Mouse (Mus musculus): ENCODE data around the gene Slc16a10. TPM values are rescaled to one million over a fixed set of nuclear protein-coding genes. Genes with fewer than 3 reads are reported as not detected.

Slc16a10 gene
- polyA plus RNA-seq, 2 experiments = 5.6 to 9.6 TPM

DNA sequence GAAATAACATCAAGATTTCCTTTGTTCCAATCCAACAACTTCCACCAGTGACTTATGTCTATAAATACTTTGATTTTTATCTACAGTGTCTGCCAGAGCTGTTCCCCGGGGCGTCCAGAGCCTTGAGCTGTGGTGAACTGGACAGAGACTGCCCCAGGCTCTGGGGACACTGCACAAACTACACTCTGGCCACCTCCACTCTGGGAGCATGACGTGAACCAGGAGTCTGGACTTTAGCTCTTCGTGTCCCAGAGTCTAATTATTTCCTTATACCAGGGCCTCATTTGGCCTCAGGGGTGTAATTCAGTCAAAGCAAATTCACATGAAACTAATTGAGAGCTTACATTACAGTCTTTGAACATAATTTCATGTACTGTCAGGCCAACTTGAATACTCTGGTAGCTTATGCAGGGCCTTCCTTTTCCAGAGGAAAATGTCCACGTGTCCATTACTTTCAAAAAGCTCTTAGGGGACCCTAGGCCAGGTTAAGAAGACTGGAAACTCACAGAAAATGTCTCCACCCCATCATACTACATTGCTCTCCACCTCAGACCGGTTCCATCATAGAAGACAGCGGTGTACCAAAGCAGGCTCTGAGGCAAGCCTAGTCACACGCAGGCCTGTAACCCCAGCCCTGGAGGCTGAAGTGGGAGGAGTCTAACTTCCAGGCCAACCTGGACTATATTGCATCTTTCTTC, 9.9 kb upstream of the Slc16a10 start:
- ATAC-seq (ENCODE audit: low FRiP score, low read depth) (peak; percentile 62; the same call in 1 of the 2 replicates), DNase-seq (ENCODE audit: low spot score) (peak; percentile 15)
- H3K36me3 ChIP-seq (ENCODE audit: control insufficient read depth, insufficient read depth, low read length) = no peaks in the 10 kb centered on the region
- H3K9me3 ChIP-seq (ENCODE audit: control insufficient read depth, low read length) = no peaks in the 10 kb centered on the region
- peak overlapping the region; percentile 36; the same call in 1 of the 2 replicates for H3K9ac ChIP-seq (ENCODE audit: low read depth, low read length, severe bottlenecking)
- no peak overlapping the region for H3K4me3 ChIP-seq (replicated peaks; ENCODE audit: low read length)
- WGBS = 26% methylated on average over 8 of the region's 8 CpGs
- no peaks in the 10 kb centered on the region for H3K27me3 ChIP-seq (ENCODE audit: control insufficient read depth, insufficient read depth, low read length)
- H3K4me2 ChIP-seq (replicated peaks; ENCODE audit: low read depth, low read length, severe bottlenecking) = no peak overlapping the region
- H3K4me1 ChIP-seq (ENCODE audit: control insufficient read depth, insufficient read depth, low read length) = peaks cover 5% of the 10 kb centered on the region; the same call in 1 of the 2 replicates
- no peak for TF ChIP-seq POLR2A (IDR thresholded peaks at IDR 0.05; ENCODE audit: borderline replicate concordance, extremely low read depth, insufficient read depth, insufficient read length)
- peak overlapping the region; percentile 48 for H3K27ac ChIP-seq (replicated peaks; ENCODE audit: low read depth, low read length)

DNA sequence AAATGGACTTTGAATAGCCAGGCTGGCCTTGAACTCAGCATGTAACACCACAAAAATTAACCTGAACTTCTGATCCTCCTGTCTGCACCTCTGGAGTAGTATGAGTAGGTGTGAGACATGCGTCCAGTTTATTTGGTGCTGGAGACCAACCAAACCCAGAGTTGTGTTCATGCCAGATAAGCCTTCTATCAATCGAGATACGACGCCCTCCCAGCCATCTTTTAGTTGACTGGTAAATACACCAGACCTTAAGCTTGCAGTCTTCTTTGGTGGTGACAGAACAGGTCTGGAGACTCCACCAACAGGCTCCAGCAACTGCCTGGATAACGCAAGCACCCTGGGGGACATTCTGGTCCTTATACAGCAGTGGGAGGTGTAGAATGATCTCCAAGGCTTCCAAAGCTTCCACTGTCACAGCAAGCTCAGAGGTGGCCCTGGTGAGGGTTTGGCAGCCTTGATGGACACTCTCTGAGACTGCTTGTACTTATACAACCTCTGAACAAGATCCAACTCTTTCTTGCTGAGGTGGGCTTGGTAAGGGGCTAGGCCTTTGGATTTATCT, 7.6 kb upstream of the Slc16a10 start:
- no peak overlapping the region for H3K27ac ChIP-seq (replicated peaks; ENCODE audit: low read depth, low read length)
- no peak overlapping the region for H3K4me3 ChIP-seq (replicated peaks; ENCODE audit: low read length)
- no peak for TF ChIP-seq POLR2A (IDR thresholded peaks at IDR 0.05; ENCODE audit: borderline replicate concordance, extremely low read depth, insufficient read depth, insufficient read length)
- H3K9me3 ChIP-seq (ENCODE audit: control insufficient read depth, low read length) = no peaks in the 10 kb centered on the region
- ATAC-seq (ENCODE audit: low FRiP score, low read depth) (no peak), DNase-seq (ENCODE audit: low spot score) (no peak)
- H3K36me3 ChIP-seq (ENCODE audit: control insufficient read depth, insufficient read depth, low read length) = no peaks in the 10 kb centered on the region
- no peak overlapping the region for H3K4me2 ChIP-seq (replicated peaks; ENCODE audit: low read depth, low read length, severe bottlenecking)
- H3K9ac ChIP-seq (ENCODE audit: low read depth, low read length, severe bottlenecking) = no peak overlapping the region
- 91% methylated on average over 5 of the region's 5 CpGs for WGBS
- H3K4me1 ChIP-seq (ENCODE audit: control insufficient read depth, insufficient read depth, low read length) = peaks cover 5% of the 10 kb centered on the region; the same call in 1 of the 2 replicates
- no peaks in the 10 kb centered on the region for H3K27me3 ChIP-seq (ENCODE audit: control insufficient read depth, insufficient read depth, low read length)

DNA sequence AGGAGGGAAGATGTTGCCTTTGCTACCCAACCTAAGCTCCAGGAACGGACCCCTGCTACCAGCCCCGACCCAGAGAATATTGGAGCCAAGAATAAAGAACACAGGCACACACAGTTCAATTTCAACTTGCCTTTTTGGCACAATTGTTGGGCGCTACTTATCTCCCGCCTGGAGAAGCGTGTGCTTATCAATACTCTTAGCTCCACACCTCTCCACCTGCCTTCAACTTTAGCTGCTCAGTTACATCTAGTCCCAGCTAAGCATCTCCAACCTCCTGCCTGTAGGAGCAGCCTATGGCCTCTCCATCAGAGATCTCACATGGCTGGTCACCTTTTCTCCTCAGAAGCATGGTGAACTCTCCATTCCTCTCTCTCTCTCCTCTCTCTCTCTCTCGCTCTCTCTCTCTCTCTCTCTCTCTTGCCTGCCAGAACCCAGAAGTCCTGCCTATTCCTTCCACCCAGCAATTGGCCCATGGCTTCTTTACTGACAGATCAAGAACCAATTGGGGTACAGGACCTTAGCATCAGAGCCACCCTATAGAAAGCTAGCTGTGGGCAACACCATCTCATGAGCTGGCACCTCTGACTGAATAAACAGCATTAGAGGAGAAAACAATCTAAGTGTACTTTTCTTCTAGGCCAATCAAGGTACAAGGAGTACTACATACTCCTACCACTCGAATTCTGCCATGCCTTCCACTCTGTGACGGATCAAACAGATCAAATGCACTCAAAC, 5.4 kb upstream of the Slc16a10 start:
- TF ChIP-seq POLR2A (IDR thresholded peaks at IDR 0.05; ENCODE audit: borderline replicate concordance, extremely low read depth, insufficient read depth, insufficient read length) = no peak
- no peak overlapping the region for H3K27ac ChIP-seq (replicated peaks; ENCODE audit: low read depth, low read length)
- H3K27me3 ChIP-seq (ENCODE audit: control insufficient read depth, insufficient read depth, low read length) = no peaks in the 10 kb centered on the region
- H3K9me3 ChIP-seq (ENCODE audit: control insufficient read depth, low read length) = no peaks in the 10 kb centered on the region
- DNase-seq (ENCODE audit: low spot score) (no peak), ATAC-seq (ENCODE audit: low FRiP score, low read depth) (no peak)
- H3K4me1 ChIP-seq (ENCODE audit: control insufficient read depth, insufficient read depth, low read length) = peaks cover 5% of the 10 kb centered on the region; the same call in 1 of the 2 replicates
- no peak overlapping the region for H3K4me2 ChIP-seq (replicated peaks; ENCODE audit: low read depth, low read length, severe bottlenecking)
- no peaks in the 10 kb centered on the region for H3K36me3 ChIP-seq (ENCODE audit: control insufficient read depth, insufficient read depth, low read length)
- WGBS = 94% methylated on average over 8 of the region's 8 CpGs
- H3K4me3 ChIP-seq (replicated peaks; ENCODE audit: low read length) = no peak overlapping the region
- no peak overlapping the region for H3K9ac ChIP-seq (ENCODE audit: low read depth, low read length, severe bottlenecking)

DNA sequence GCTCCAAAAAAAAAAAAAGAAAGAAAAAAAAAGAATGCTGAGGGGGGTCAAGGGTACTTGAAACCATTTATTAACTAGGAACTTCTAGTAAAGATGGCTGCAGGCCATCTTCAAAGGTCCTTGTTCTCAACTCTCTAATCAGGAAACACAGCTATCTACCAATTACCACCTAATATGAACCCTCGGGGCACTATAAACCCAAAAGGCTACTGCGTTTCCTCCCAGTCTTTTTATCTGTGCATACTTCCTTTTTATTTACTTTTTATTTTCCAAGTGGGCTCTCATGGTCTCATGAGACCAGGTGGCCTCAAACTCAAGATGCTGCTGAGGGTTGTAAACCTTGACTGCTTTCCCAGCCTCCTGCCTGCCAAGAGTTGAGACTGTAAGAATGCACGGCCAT, 4.4 kb upstream of the Slc16a10 start:
- Histone ChIP-seq H3K27ac (replicated peaks; ENCODE audit: low read depth, low read length) (no peak overlapping the region), H3K9ac (ENCODE audit: low read depth, low read length, severe bottlenecking) (no peak overlapping the region), H3K27me3 (ENCODE audit: control insufficient read depth, insufficient read depth, low read length) (no peaks in the 10 kb centered on the region), H3K9me3 (ENCODE audit: control insufficient read depth, low read length) (no peaks in the 10 kb centered on the region), H3K4me2 (replicated peaks; ENCODE audit: low read depth, low read length, severe bottlenecking) (no peak overlapping the region), H3K36me3 (ENCODE audit: control insufficient read depth, insufficient read depth, low read length) (no peaks in the 10 kb centered on the region), H3K4me1 (ENCODE audit: control insufficient read depth, insufficient read depth, low read length) (no peaks in the 10 kb centered on the region; the same call in none of the 2 replicates), H3K4me3 (replicated peaks; ENCODE audit: low read length) (no peak overlapping the region)
- DNase-seq (ENCODE audit: low spot score) (no peak), ATAC-seq (ENCODE audit: low FRiP score, low read depth) (no peak)
- 36% methylated on average over 3 of the region's 3 CpGs for WGBS
- no peak for TF ChIP-seq POLR2A (IDR thresholded peaks at IDR 0.05; ENCODE audit: borderline replicate concordance, extremely low read depth, insufficient read depth, insufficient read length)

DNA sequence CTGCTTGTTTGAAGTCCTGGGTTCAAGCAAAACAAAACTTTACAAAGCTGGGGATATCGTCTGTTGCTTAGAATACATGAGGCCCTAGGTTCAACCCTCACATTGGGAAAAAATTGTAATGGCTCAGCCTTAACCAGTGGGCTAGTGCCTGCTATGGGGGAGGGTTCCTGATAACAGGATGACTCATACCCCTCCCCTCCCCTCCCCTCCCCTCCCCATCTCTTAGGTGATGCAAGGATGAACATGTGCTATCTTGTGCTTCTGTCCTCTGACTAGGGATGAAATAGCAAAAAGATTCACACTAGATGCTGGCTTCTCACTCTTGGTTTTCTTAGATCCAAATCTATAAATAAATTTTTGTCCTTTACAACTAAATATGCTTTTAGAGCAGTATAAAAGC, 2.8 kb upstream of the Slc16a10 start:
- Histone ChIP-seq H3K36me3 (ENCODE audit: control insufficient read depth, insufficient read depth, low read length) (no peaks in the 10 kb centered on the region), H3K9ac (ENCODE audit: low read depth, low read length, severe bottlenecking) (no peak overlapping the region), H3K27me3 (ENCODE audit: control insufficient read depth, insufficient read depth, low read length) (no peaks in the 10 kb centered on the region), H3K4me2 (replicated peaks; ENCODE audit: low read depth, low read length, severe bottlenecking) (no peak overlapping the region), H3K27ac (replicated peaks; ENCODE audit: low read depth, low read length) (no peak overlapping the region), H3K9me3 (ENCODE audit: control insufficient read depth, low read length) (no peaks in the 10 kb centered on the region), H3K4me1 (ENCODE audit: control insufficient read depth, insufficient read depth, low read length) (peaks cover 3% of the 10 kb centered on the region), H3K4me3 (replicated peaks; ENCODE audit: low read length) (no peak overlapping the region)
- no peak for DNase-seq (ENCODE audit: low spot score)
- no peak for ATAC-seq (ENCODE audit: low FRiP score, low read depth)
- WGBS = 63% methylated on average over 1 of the region's 1 CpGs
- TF ChIP-seq POLR2A (IDR thresholded peaks at IDR 0.05; ENCODE audit: borderline replicate concordance, extremely low read depth, insufficient read depth, insufficient read length) = no peak

All from limb, embryonic 14.5 days (tissue).